Mouse (Mus musculus) testis, adult 2 months (tissue): Measurements from ENCODE around the gene Mex3a.

ENCODE experiments used
- CTCF ChIP-seq: fragments of 200-500 bp; IDR thresholded peaks from 2 replicates; pipeline ENCODE4 v1.5.1; 2012; ENCODE audit warnings: low read depth, mild to moderate bottlenecking, inconsistent platforms, low read length, moderate library complexity; ENCODE audit not compliant: control insufficient read depth, insufficient read depth, insufficient replicate concordance
- POLR2A ChIP-seq: fragments of 200-500 bp; IDR thresholded peaks from 2 replicates; pipeline ENCODE4 v1.6.1; 2012; ENCODE audit warnings: low read depth, mild to moderate bottlenecking, inconsistent platforms, low read length, moderate library complexity; ENCODE audit not compliant: control insufficient read depth

- TF ChIP-seq CTCF, result no peak
- TF ChIP-seq POLR2A, result no peak
Measured at GRCm38 (mm10) chr3:88569093-88569492, 36.9 kb downstream of the Mex3a start.
